In genomic region chr6:110247490-110247889, GRCm38 (mm10) we compare ENCODE assay signal across 22 mouse cellular contexts.
DNase-seq lines count a peak whose midpoint lies in the region; ATAC-seq lines count a peak whose summit lies in the region.
"Had no signal": no experiment of that assay in that cellular context is flagged by ENCODE, and none has a peak within 500 bp of the region (broad histone marks: within the 10 kb centered on the region; RNA-seq: fewer than 3 reads in every experiment).

No protein-coding gene starts in this region.

- peak; percentile 5 for DNase-seq in embryo, embryonic 11 days
- DNase-seq in embryo, embryonic 10.5 days (ENCODE audit: low spot score): no peak
- peak; percentile 40 for DNase-seq in hindbrain, embryonic 14.5 days (ENCODE audit: low spot score)
- DNase-seq in hindbrain, embryonic 11.5 days (ENCODE audit: low spot score): no peak
- peak; percentile 21 for DNase-seq in midbrain, embryonic 14.5 days
- peak; percentile 10 for DNase-seq in mesoderm, embryonic 11.5 days (ENCODE audit: low read depth, low spot score)
- DNase-seq: adrenal gland, adult 2 months; adrenal gland, postnatal 25 days; cerebellum, adult 2 months; cerebellum, postnatal 14 days; gastrocnemius, postnatal 10 days; heart, adult 18-20 months; heart, postnatal 10 days; heart, postnatal 4 days had no signal

- H3K4me3 ChIP-seq in hindbrain, embryonic 14.5 days (replicated peaks; ENCODE audit: low read length): no peak overlapping the region
- no peak overlapping the region for H3K4me3 ChIP-seq in hindbrain, embryonic 11.5 days (ENCODE audit: low read depth, low read length)
- H3K4me3 ChIP-seq in midbrain, embryonic 14.5 days (replicated peaks; ENCODE audit: low read depth, low read length): no peak overlapping the region
- H3K4me3 ChIP-seq in midbrain, embryonic 16.5 days (ENCODE audit: low read depth, low read length): no peak overlapping the region
- no peak overlapping the region for H3K4me3 ChIP-seq in kidney, embryonic 15.5 days (replicated peaks)
- H3K4me3 ChIP-seq: embryonic facial prominence, embryonic 13.5 days; forebrain, embryonic 13.5 days; heart, embryonic 10.5 days; hindbrain, embryonic 15.5 days had no signal

- no peaks in the 10 kb centered on the region for H3K9me3 ChIP-seq in hindbrain, embryonic 14.5 days (ENCODE audit: control insufficient read depth, low read length)
- H3K9me3 ChIP-seq in hindbrain, embryonic 11.5 days (ENCODE audit: control insufficient read depth, low read length): no peaks in the 10 kb centered on the region
- H3K9me3 ChIP-seq in midbrain, embryonic 14.5 days (ENCODE audit: control insufficient read depth, low read length): no peaks in the 10 kb centered on the region
- no peaks in the 10 kb centered on the region for H3K9me3 ChIP-seq in midbrain, embryonic 16.5 days (replicated peaks; ENCODE audit: control insufficient read depth, low read length, poor library complexity, severe bottlenecking)
- no peaks in the 10 kb centered on the region for H3K9me3 ChIP-seq in kidney, embryonic 15.5 days (replicated peaks)
- H3K9me3 ChIP-seq: embryonic facial prominence, embryonic 13.5 days; forebrain, embryonic 13.5 days; heart, embryonic 10.5 days; hindbrain, embryonic 15.5 days had no signal

- WGBS in hindbrain, embryonic 14.5 days: 69% methylated on average over 1 of the region's 1 CpGs
- 89% methylated on average over 1 of the region's 1 CpGs for WGBS in hindbrain, embryonic 11.5 days
- 66% methylated on average over 1 of the region's 1 CpGs for WGBS in midbrain, embryonic 14.5 days
- 56% methylated on average over 1 of the region's 1 CpGs for WGBS in midbrain, embryonic 16.5 days
- WGBS in kidney, embryonic 15.5 days: 54% methylated on average over 1 of the region's 1 CpGs

- H3K27me3 ChIP-seq in hindbrain, embryonic 14.5 days (ENCODE audit: control insufficient read depth, insufficient read depth, low read length): no peaks in the 10 kb centered on the region
- H3K27me3 ChIP-seq in hindbrain, embryonic 11.5 days (ENCODE audit: control insufficient read depth, insufficient read depth, low read length): no peaks in the 10 kb centered on the region
- no peaks in the 10 kb centered on the region for H3K27me3 ChIP-seq in midbrain, embryonic 14.5 days (ENCODE audit: control insufficient read depth, insufficient read depth, low read length)
- H3K27me3 ChIP-seq in midbrain, embryonic 16.5 days (ENCODE audit: control insufficient read depth, insufficient read depth, low read depth, low read length): no peaks in the 10 kb centered on the region
- H3K27me3 ChIP-seq in kidney, embryonic 15.5 days: no peaks in the 10 kb centered on the region
- H3K27me3 ChIP-seq: embryonic facial prominence, embryonic 13.5 days; forebrain, embryonic 13.5 days; hindbrain, embryonic 15.5 days had no signal

- no peak overlapping the region for H3K27ac ChIP-seq in hindbrain, embryonic 14.5 days
- no peak overlapping the region for H3K27ac ChIP-seq in hindbrain, embryonic 11.5 days (ENCODE audit: low read depth, low read length)
- H3K27ac ChIP-seq in midbrain, embryonic 14.5 days (replicated peaks; ENCODE audit: low read depth, low read length): no peak overlapping the region
- no peak overlapping the region for H3K27ac ChIP-seq in midbrain, embryonic 16.5 days (ENCODE audit: low read length)
- H3K27ac ChIP-seq in kidney, embryonic 15.5 days: no peak overlapping the region
- H3K27ac ChIP-seq: embryonic facial prominence, embryonic 13.5 days; forebrain, embryonic 13.5 days; heart, embryonic 10.5 days; hindbrain, embryonic 15.5 days had no signal

- H3K9ac ChIP-seq in hindbrain, embryonic 14.5 days: no peak overlapping the region
- no peak overlapping the region for H3K9ac ChIP-seq in hindbrain, embryonic 11.5 days (ENCODE audit: low read depth, low read length)
- no peak overlapping the region for H3K9ac ChIP-seq in midbrain, embryonic 14.5 days (replicated peaks; ENCODE audit: low read length)
- no peak overlapping the region for H3K9ac ChIP-seq in midbrain, embryonic 16.5 days (ENCODE audit: low read depth, low read length)
- no peak overlapping the region for H3K9ac ChIP-seq in kidney, embryonic 15.5 days
- H3K9ac ChIP-seq: embryonic facial prominence, embryonic 13.5 days; forebrain, embryonic 13.5 days; hindbrain, embryonic 15.5 days had no signal

- no peak for ATAC-seq in hindbrain, embryonic 14.5 days (ENCODE audit: low FRiP score)
- no peak for ATAC-seq in hindbrain, embryonic 11.5 days (ENCODE audit: low FRiP score)
- ATAC-seq in midbrain, embryonic 14.5 days (ENCODE audit: low FRiP score, low TSS enrichment): no peak
- ATAC-seq in midbrain, embryonic 16.5 days: no peak
- ATAC-seq in kidney, embryonic 15.5 days (replicated peaks; ENCODE audit: low FRiP score): no peak
- ATAC-seq: forebrain, embryonic 13.5 days; inflammation-experienced regulatory T-cells, adult 6 months; intestine, postnatal 0 days had no signal

- no peaks in the 10 kb centered on the region for H3K36me3 ChIP-seq in hindbrain, embryonic 14.5 days (replicated peaks; ENCODE audit: control insufficient read depth, insufficient read depth)
- H3K36me3 ChIP-seq in hindbrain, embryonic 11.5 days (ENCODE audit: control insufficient read depth, insufficient read depth, low read length): no peaks in the 10 kb centered on the region
- no peaks in the 10 kb centered on the region for H3K36me3 ChIP-seq in midbrain, embryonic 14.5 days (ENCODE audit: control insufficient read depth, insufficient read depth, low read length)
- H3K36me3 ChIP-seq in midbrain, embryonic 16.5 days (ENCODE audit: control insufficient read depth, insufficient read depth, low read length): no peaks in the 10 kb centered on the region
- H3K36me3 ChIP-seq in kidney, embryonic 15.5 days: no peaks in the 10 kb centered on the region
- H3K36me3 ChIP-seq: embryonic facial prominence, embryonic 13.5 days; heart, embryonic 10.5 days; hindbrain, embryonic 15.5 days had no signal

- no peak overlapping the region for H3K4me2 ChIP-seq in hindbrain, embryonic 14.5 days (replicated peaks)
- no peak overlapping the region for H3K4me2 ChIP-seq in hindbrain, embryonic 11.5 days (replicated peaks; ENCODE audit: low read depth, low read length)
- no peak overlapping the region for H3K4me2 ChIP-seq in midbrain, embryonic 14.5 days (ENCODE audit: low read length)
- no peak overlapping the region for H3K4me2 ChIP-seq in midbrain, embryonic 16.5 days (ENCODE audit: low read length)
- H3K4me2 ChIP-seq in kidney, embryonic 15.5 days: no peak overlapping the region
- H3K4me2 ChIP-seq: embryonic facial prominence, embryonic 13.5 days; forebrain, embryonic 13.5 days; hindbrain, embryonic 15.5 days had no signal

- H3K4me1 ChIP-seq in hindbrain, embryonic 14.5 days (replicated peaks; ENCODE audit: control insufficient read depth, insufficient read depth, low read length): no peaks in the 10 kb centered on the region
- H3K4me1 ChIP-seq in hindbrain, embryonic 11.5 days (replicated peaks; ENCODE audit: control insufficient read depth, insufficient read depth, low read length): no peaks in the 10 kb centered on the region
- no peaks in the 10 kb centered on the region for H3K4me1 ChIP-seq in midbrain, embryonic 14.5 days (ENCODE audit: control insufficient read depth, insufficient read depth, low read length)
- no peaks in the 10 kb centered on the region for H3K4me1 ChIP-seq in midbrain, embryonic 16.5 days (ENCODE audit: control insufficient read depth, insufficient read depth, low read length)
- no peaks in the 10 kb centered on the region for H3K4me1 ChIP-seq in kidney, embryonic 15.5 days
- H3K4me1 ChIP-seq: embryonic facial prominence, embryonic 13.5 days; forebrain, embryonic 13.5 days; heart, embryonic 10.5 days; hindbrain, embryonic 15.5 days had no signal

Comparison
In these comparisons a context has a peak if more than half of its experiments do, and no peak if none do; other contexts are left out.
1. DNase-seq: peak in embryo, embryonic 11 days (single experiment), hindbrain, embryonic 14.5 days (single experiment), midbrain, embryonic 14.5 days (single experiment) and mesoderm, embryonic 11.5 days (single experiment); none in embryo, embryonic 10.5 days (single experiment) and hindbrain, embryonic 11.5 days (single experiment).